Mouse (Mus musculus) midbrain, embryonic 13.5 days (tissue): Measurements from ENCODE around the gene Acad11. TPM values are rescaled to one million over a fixed set of nuclear protein-coding genes. Genes with fewer than 3 reads are reported as not detected.

Experiments used
- ATAC-seq: fragments of 200-750 bp; cut with Nextera tagmentation; 2 replicates; pipeline ENCODE4 v1.8.0; 2017; ENCODE audit warnings: mild to moderate bottlenecking, moderate TSS enrichment, moderate library complexity
- H3K27ac ChIP-seq: fragments of 300-500 bp; sonication (generic); 2 replicates; pipeline ENCODE4 v1.5.1; 2015; ENCODE audit warnings: inconsistent platforms, mild to moderate bottlenecking, moderate library complexity
- H3K27me3 ChIP-seq: fragments of 300-500 bp; sonication (generic); 2 replicates; pipeline ENCODE4 v1.6.1; 2015; ENCODE audit warnings: mild to moderate bottlenecking, inconsistent platforms
- H3K36me3 ChIP-seq: fragments of 300-500 bp; sonication (generic); 2 replicates; pipeline ENCODE4 v1.6.1; 2015; ENCODE audit warnings: mild to moderate bottlenecking, inconsistent platforms
- H3K4me1 ChIP-seq: fragments of 300-500 bp; sonication (generic); replicated peaks from 2 replicates; pipeline ENCODE4 v1.6.1; 2015; ENCODE audit warnings: inconsistent platforms
- H3K4me2 ChIP-seq: fragments of 300-500 bp; sonication (generic); replicated peaks from 2 replicates; pipeline ENCODE4 v1.6.1; 2015; ENCODE audit warnings: moderate library complexity, mild to moderate bottlenecking, inconsistent platforms
- H3K4me3 ChIP-seq: fragments of 300-500 bp; sonication (generic); replicated peaks from 2 replicates; pipeline ENCODE4 v1.5.1; 2015; ENCODE audit warnings: mild to moderate bottlenecking, inconsistent platforms
- H3K9ac ChIP-seq: fragments of 300-500 bp; sonication (generic); replicated peaks from 2 replicates; pipeline ENCODE4 v1.6.1; 2015; ENCODE audit warnings: mild to moderate bottlenecking, inconsistent platforms
- H3K9me3 ChIP-seq: fragments of 300-500 bp; sonication (generic); 2 replicates; pipeline ENCODE4 v1.6.1; 2016; ENCODE audit warnings: mild to moderate bottlenecking, inconsistent platforms
- WGBS: fragments of 180-500 bp; shearing (Covaris S2); methylation state at CpG from one replicate; pipeline ENCODE4 v1.1.7; 2015; 5-methylcytosine and 5-hydroxymethylcytosine counted together
- polyA plus RNA-seq: library from polyadenylated mRNA; unstranded; fragments of >200 nt; fragmentation: Nextera tagmentation; extraction: Ambion mirVana; gene quantifications from 2 replicates; pipeline ENCODE4 v1.2.1, GENCODE M21; 2015

Acad11 gene
- polyA plus RNA-seq, 1 experiment from 2014 or later = 7.7 TPM

DNA sequence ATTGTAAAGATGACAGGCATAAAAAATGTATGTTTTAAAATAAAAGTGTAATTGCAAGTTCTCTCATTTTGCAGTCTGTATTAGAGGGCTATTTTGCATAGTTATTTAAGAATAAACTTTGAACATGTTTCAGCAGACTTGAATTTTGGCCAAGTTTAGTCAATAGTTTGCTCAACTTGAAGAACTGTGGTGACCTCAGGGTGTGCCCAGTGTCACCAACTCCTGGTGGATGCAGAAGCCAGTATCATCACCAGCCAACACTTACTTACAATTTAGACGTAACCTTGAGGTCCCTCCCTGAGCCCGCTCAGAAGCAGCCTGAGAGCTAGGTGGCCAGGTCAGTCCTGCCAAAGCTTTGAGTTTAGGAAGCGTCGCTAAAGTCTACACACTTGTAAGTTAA, 19.5 kb upstream of the Acad11 start:
- 86% methylated on average over 4 of the region's 4 CpGs for WGBS
- no peak for ATAC-seq

DNA sequence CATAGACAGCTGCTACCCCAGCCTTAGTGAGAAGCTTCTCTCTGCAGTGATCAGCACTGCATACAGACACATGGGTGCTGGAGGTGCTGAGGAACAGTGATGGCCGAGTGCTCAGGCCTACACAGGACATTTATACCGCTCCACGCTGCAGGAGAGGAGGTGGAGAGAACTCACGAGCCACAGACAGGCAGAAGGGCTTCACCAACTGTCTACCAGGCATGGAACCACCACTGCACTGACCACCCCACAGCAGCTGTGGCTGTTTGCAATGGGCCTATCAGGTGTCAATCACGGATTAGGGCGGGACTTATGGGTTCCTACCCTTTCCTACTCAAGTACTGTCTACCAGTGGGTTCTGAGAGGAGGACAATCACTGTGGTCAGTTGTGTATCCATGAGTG, 12.1 kb upstream of the Acad11 start:
- H3K9me3 ChIP-seq = no peaks in the 10 kb centered on the region
- H3K4me1 ChIP-seq = no peaks in the 10 kb centered on the region
- H3K9ac ChIP-seq = no peak overlapping the region
- no peak overlapping the region for H3K4me2 ChIP-seq
- no peak overlapping the region for H3K4me3 ChIP-seq
- 90% methylated on average over 6 of the region's 6 CpGs for WGBS
- peaks cover 88% of the 10 kb centered on the region for H3K36me3 ChIP-seq
- ATAC-seq = no peak
- H3K27ac ChIP-seq = no peak overlapping the region
- no peaks in the 10 kb centered on the region for H3K27me3 ChIP-seq

More for the DNA sequence above, 19.5 kb upstream of the Acad11 start:
- no peak overlapping the region for H3K27ac ChIP-seq
- H3K4me1 ChIP-seq = no peaks in the 10 kb centered on the region
- H3K27me3 ChIP-seq = no peaks in the 10 kb centered on the region
- H3K4me3 ChIP-seq = no peak overlapping the region
- H3K9ac ChIP-seq = no peak overlapping the region
- no peak overlapping the region for H3K4me2 ChIP-seq
- H3K36me3 ChIP-seq = peaks cover 30% of the 10 kb centered on the region
- H3K9me3 ChIP-seq = no peaks in the 10 kb centered on the region

DNA sequence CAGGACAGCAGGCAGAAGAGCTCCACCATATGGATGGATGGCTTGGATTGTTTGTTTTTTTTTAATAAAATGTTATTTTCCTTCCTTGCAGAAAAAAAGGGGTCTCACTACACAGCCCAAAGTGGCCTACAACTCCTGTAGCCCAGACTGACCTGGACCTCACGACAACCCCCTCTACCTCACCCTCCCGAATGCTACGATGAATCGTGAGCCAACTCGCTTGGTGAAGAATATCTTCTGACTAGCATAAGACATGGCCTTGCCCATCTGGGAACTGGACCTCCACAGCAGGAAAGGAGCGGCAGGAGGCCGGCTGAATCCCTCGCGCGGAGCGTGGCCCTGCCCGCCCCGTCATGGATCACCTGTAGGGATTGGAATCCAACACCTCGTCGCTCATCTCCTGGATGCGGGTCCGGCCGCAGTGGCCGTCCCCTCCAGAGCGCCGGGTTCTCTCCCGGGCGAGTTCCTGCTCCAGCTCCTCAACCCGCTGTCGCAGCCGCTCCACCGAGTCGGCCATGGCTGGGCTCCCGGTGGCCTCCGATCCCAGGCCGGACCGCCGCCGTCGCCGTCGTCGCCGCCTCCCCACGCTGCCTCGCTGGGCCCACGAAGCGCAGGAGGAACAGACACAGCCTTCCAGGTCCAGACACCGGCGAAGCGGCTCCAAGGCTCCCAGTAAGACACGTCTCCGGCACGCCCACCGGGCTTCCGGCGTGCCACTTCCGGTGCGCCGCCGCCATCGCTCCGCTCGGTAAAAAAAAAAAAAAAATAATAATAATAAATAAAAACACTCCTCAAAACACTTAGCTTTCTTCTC, 540 bp upstream of the Acad11 start, which contains the start of gene Uba5:
TSS of gene Uba5 (minus strand) at position 705 of the 814 bp plus-strand sequence.
- peak within 1 kb of the TSS; percentile 74 for H3K27ac ChIP-seq
- under 1% methylated on average over 59 of the region's 59 CpGs for WGBS
- H3K4me2 ChIP-seq = peak within 1 kb of the TSS; percentile 94
- no peaks in the 10 kb centered on the region for H3K27me3 ChIP-seq
- peak; percentile 84 for ATAC-seq
- H3K36me3 ChIP-seq = peaks cover 18% of the 10 kb centered on the region
- peak within 1 kb of the TSS; percentile 94 for H3K9ac ChIP-seq
- H3K9me3 ChIP-seq = no peaks in the 10 kb centered on the region
- H3K4me1 ChIP-seq = peaks cover 24% of the 10 kb centered on the region
- peak within 1 kb of the TSS; percentile 94 for H3K4me3 ChIP-seq

DNA sequence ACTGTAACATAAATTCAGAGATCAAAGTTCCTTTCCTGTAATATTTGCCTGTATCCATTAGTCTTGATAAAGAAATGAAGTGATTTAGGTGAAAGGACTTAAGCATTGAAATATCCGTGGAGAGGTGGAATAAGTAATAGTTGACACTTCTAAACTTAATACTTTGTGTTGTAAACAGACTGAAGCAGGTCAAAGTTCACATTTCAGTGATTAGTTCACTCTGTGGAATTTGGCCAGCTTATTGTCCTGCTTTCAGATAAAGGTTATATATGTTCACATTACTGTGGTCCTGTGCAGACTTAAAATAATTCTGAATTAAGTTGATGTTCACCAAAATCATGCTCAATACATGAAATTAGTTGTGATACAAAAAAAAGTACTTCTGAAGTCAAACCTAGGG, 1.4 kb downstream of the Acad11 start:
- Histone ChIP-seq H3K27me3 (no peaks in the 10 kb centered on the region), H3K4me3 (no peak overlapping the region), H3K36me3 (peaks cover 6% of the 10 kb centered on the region), H3K9me3 (no peaks in the 10 kb centered on the region), H3K27ac (no peak overlapping the region), H3K9ac (no peak overlapping the region), H3K4me1 (peaks cover 24% of the 10 kb centered on the region), H3K4me2 (no peak overlapping the region)
- 43% methylated on average over 1 of the region's 1 CpGs for WGBS
- ATAC-seq = no peak

DNA sequence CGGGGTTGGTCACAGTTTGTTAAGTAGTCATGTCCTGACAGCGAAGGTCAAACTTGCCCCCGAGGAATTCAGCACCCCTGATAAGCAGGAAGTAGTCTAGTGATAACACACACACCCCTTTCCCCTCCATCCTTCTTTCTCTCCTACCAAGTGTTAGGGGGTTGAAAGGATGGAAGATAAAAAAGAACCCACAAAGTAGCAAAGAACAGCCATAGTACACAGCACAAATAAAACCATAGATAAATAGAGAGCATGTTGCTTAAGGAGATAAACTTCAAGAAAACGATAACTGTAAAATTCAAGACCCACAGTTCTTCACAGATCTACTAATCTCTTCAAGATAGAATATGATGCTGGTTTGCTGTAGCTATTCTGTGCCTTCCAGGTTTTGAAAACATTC, 7.1 kb downstream of the Acad11 start:
- Histone ChIP-seq H3K4me1 (no peaks in the 10 kb centered on the region), H3K4me2 (no peak overlapping the region), H3K27ac (no peak overlapping the region), H3K9me3 (no peaks in the 10 kb centered on the region), H3K4me3 (no peak overlapping the region), H3K36me3 (no peaks in the 10 kb centered on the region), H3K27me3 (no peaks in the 10 kb centered on the region), H3K9ac (no peak overlapping the region)
- WGBS = 88% methylated on average over 4 of the region's 4 CpGs
- no peak for ATAC-seq

DNA sequence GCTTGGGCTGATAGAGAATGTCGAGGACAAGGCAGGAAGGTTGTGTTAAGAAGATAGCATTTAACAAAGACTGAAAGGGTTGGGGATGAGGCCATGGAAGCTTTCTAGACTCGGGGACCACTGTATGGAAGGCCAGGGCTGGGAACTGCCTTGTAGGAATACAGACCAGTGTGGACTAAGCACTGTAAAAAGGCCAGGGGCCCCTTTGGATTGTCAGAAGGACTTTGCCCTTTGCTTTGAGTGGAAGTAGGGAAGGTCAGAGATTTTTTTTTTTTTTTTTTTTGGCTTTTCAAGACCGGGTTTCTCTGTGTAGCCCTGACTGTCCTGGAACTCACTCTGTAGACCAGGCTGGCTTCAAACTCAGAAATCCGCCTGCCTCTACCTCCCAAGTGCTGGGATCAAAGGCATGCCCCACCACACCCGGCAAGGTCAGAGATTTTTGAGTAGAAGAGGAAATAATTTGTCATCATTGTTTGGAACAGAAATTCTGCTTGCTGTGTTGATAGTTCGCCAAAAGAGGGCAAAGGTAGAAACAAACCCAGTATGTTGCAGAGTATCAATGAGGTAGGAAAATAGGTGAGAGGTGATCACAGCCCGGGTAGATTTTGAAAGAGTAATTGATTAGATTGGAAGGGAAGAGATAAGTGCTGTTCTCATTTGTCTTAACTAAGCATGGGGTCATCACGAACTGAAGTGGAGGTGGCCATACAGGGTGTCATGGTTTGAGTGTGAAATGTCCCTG, 7.9 kb downstream of the Acad11 start:
- Histone ChIP-seq H3K4me1 (no peaks in the 10 kb centered on the region), H3K9me3 (no peaks in the 10 kb centered on the region), H3K27ac (no peak overlapping the region), H3K4me3 (no peak overlapping the region), H3K4me2 (no peak overlapping the region), H3K9ac (no peak overlapping the region), H3K36me3 (no peaks in the 10 kb centered on the region), H3K27me3 (no peaks in the 10 kb centered on the region)
- ATAC-seq = no peak
- 85% methylated on average over 8 of the region's 8 CpGs for WGBS

DNA sequence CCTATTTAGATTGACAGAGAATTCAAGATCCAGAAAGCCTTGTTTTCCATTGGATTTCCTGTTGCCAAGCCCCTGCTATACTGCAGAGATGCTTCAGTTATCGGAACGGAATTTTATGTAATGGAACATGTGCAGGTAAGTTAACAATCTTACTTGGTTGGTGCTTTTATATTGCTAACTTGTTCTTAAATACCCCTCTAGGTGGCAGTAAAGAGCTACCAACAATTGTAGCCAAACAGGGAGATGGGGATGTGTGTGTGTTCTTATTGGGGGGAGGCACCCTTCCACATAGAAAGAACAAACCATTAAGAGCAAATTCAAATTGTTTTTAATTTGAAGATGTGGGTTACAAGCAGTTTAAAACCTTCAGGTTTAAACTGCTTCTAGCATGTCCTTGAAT, 12.6 kb downstream of the Acad11 start:
- H3K4me1 ChIP-seq = no peaks in the 10 kb centered on the region
- no peak overlapping the region for H3K4me3 ChIP-seq
- H3K27ac ChIP-seq = no peak overlapping the region
- H3K9me3 ChIP-seq = no peaks in the 10 kb centered on the region
- no peak overlapping the region for H3K4me2 ChIP-seq
- 60% methylated on average over 2 of the region's 2 CpGs for WGBS
- no peaks in the 10 kb centered on the region for H3K27me3 ChIP-seq
- no peak overlapping the region for H3K9ac ChIP-seq
- no peaks in the 10 kb centered on the region for H3K36me3 ChIP-seq
- ATAC-seq = no peak

DNA sequence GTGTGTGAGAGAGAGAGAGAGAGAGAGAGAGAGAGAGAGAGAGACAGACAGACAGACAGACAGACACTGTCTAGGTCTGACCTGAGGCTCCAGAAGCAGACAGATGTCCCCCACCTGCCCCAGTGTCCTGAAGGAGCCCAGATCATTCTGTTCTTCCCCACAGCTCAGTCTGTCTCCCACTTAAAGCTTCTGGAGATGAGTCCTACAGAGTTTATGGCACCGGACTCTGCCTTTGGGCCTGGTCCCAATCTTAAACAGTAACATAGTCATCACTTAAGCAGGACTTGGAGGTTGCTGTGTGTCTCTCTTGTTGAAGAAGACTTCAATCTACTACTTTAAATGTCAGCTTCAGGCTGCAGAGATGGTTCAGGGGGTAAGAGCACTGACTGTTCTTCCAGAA, 15.6 kb downstream of the Acad11 start:
- Histone ChIP-seq H3K9ac (no peak overlapping the region), H3K27ac (no peak overlapping the region), H3K27me3 (no peaks in the 10 kb centered on the region), H3K4me2 (no peak overlapping the region), H3K36me3 (peaks cover 3% of the 10 kb centered on the region; the same call in 1 of the 2 replicates), H3K4me3 (no peak overlapping the region), H3K4me1 (no peaks in the 10 kb centered on the region), H3K9me3 (no peaks in the 10 kb centered on the region)
- 100% methylated on average over 1 of the region's 1 CpGs for WGBS
- no peak for ATAC-seq

DNA sequence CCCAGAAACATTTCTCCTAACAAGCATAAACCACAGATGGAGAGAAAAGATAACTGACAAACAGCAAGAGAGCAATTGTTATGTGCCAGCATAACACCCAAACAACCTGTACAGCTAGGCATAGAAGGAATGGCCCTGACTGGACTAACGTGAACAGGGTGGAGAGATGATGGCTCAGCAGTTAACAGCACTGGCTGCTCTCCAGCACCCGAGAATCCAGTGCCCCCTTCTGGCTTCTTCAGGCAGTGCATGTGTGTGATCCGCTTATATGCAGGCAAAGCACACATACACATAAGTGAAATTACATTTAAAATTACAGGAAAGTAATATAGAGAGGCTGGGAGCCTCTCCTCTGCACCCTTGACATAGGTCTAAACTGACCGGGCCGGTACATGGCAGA, 16.2 kb downstream of the Acad11 start:
- Histone ChIP-seq H3K4me2 (no peak overlapping the region), H3K27me3 (no peaks in the 10 kb centered on the region), H3K9ac (no peak overlapping the region), H3K36me3 (peaks cover 8% of the 10 kb centered on the region; the same call in 1 of the 2 replicates), H3K9me3 (no peaks in the 10 kb centered on the region), H3K4me3 (no peak overlapping the region), H3K27ac (no peak overlapping the region), H3K4me1 (no peaks in the 10 kb centered on the region)
- no peak for ATAC-seq
- WGBS = 49% methylated on average over 5 of the region's 5 CpGs

DNA sequence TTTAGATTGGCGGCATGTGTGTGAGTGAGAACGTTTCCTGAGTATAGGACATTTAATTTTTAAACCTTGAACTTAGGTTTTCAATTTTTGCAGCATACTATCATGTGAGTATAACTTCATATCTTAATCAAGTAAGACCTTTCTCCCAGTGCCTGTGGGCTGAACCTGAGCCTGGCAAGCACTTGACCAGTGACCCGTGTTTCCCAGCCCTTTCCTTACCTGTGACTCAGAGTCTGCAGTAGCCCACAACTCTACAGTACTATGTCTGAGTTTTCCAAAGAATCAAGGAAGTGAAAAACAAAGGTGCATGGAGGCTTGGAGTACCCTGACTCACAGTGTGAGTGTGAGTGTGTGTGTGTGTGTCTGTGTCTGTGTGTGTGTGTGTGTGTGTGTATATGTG, 16.9 kb downstream of the Acad11 start:
- Histone ChIP-seq H3K27ac (no peak overlapping the region), H3K27me3 (no peaks in the 10 kb centered on the region), H3K9me3 (no peaks in the 10 kb centered on the region), H3K4me1 (no peaks in the 10 kb centered on the region), H3K9ac (no peak overlapping the region), H3K4me2 (no peak overlapping the region), H3K4me3 (no peak overlapping the region), H3K36me3 (peaks cover 12% of the 10 kb centered on the region; the same call in 1 of the 2 replicates)
- no peak for ATAC-seq
- 79% methylated on average over 3 of the region's 3 CpGs for WGBS

DNA sequence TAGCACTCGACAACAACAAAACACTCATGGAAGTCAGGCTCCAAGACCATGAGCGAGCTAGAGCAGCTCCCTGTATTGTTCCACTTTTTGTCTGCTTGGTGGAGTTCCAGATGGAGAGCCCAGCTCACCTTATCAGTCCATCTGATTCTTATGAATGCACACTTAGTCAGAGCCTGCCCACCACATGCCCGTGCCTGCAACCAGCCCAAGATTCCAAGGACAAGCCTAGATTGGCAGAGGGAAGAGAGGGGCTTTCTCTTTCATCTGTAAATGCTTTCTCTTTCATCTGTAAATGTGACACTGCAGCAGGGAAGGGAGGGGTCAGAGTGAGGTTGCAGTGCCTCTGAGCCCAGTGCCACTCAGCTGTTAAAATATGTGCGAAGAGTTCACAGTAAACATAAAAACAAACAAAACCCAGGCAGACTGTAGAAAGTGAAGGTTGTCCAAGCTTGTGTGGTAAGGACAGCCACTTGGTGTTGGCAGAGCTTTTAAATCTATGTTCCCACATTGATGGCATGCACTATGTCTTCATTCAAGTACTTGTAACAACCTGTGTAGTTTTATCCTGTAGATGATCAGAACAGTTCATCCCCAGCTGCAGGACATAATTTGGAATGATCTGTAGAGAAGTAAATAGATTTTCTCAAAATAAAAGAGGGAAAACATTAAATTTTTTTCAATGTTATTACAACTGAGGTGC, 22.7 kb downstream of the Acad11 start:
- peaks cover 12% of the 10 kb centered on the region; the same call in 1 of the 2 replicates for H3K36me3 ChIP-seq
- no peak overlapping the region for H3K4me3 ChIP-seq
- 71% methylated on average over 4 of the region's 4 CpGs for WGBS
- ATAC-seq = no peak
- no peaks in the 10 kb centered on the region for H3K9me3 ChIP-seq
- no peak overlapping the region for H3K4me2 ChIP-seq
- no peaks in the 10 kb centered on the region for H3K27me3 ChIP-seq
- no peaks in the 10 kb centered on the region for H3K4me1 ChIP-seq
- H3K27ac ChIP-seq = no peak overlapping the region
- H3K9ac ChIP-seq = no peak overlapping the region

DNA sequence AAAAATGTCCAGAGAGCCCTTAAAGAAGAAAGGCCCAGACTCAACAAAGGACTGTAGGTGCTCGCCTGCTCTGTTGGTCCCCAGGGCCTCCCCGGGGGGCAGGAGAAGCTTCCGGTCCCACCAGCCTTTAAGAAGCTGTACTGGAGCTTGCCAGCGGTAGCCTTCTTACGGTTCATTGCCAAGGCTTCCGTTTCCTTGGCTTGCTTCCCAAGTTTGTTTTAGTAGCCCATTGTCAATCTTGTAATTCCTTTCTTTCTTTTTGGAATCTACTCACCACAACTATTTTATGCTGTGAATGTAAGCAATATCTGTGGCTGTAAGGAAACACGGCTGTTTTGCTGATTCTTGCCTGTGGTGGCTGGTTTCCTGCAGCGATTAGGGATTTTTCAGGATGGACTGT, 25.4 kb downstream of the Acad11 start:
- Histone ChIP-seq H3K4me1 (no peaks in the 10 kb centered on the region), H3K27ac (no peak overlapping the region), H3K4me2 (no peak overlapping the region), H3K36me3 (peaks cover 14% of the 10 kb centered on the region; the same call in 1 of the 2 replicates), H3K9ac (no peak overlapping the region), H3K27me3 (no peaks in the 10 kb centered on the region), H3K9me3 (no peaks in the 10 kb centered on the region), H3K4me3 (no peak overlapping the region)
- WGBS = 60% methylated on average over 8 of the region's 8 CpGs
- ATAC-seq = no peak
